Mouse (Mus musculus) hindbrain, embryonic 15.5 days (tissue): ENCODE measurements around the gene Rpl18a. TPM values are rescaled to one million over a fixed set of nuclear protein-coding genes. Genes with fewer than 3 reads are reported as not detected.
A peak's percentile ranks its signal among the peaks of the same experiment; 100 is the strongest.

Experiments
- ATAC-seq: fragments of 200-750 bp; cut with Nextera tagmentation; 2 replicates; pipeline ENCODE4 v1.8.0; 2017; ENCODE audit warnings: low read depth, moderate number of reproducible peaks, moderate TSS enrichment; ENCODE audit not compliant: low FRiP score
- H3K27ac ChIP-seq: fragments of 300-500 bp; sonication (generic); replicated peaks from 2 replicates; pipeline ENCODE4 v1.5.1; 2015; ENCODE audit warnings: mild to moderate bottlenecking, inconsistent platforms
- H3K27me3 ChIP-seq: fragments of 300-500 bp; sonication (generic); 2 replicates; pipeline ENCODE4 v1.6.1; 2015; ENCODE audit warnings: control low read depth, inconsistent platforms
- H3K36me3 ChIP-seq: fragments of 300-500 bp; sonication (generic); 2 replicates; pipeline ENCODE4 v1.6.1; 2015; ENCODE audit warnings: control low read depth, inconsistent platforms
- H3K4me1 ChIP-seq: fragments of 300-500 bp; sonication (generic); replicated peaks from 2 replicates; pipeline ENCODE4 v1.6.1; 2015; ENCODE audit warnings: control low read depth, inconsistent platforms
- H3K4me2 ChIP-seq: fragments of 300-500 bp; sonication (generic); 2 replicates; pipeline ENCODE4 v1.6.1; 2015; ENCODE audit warnings: moderate library complexity, mild to moderate bottlenecking, inconsistent platforms
- H3K4me3 ChIP-seq: fragments of 300-500 bp; sonication (generic); 2 replicates; pipeline ENCODE4 v1.5.1; 2015; ENCODE audit warnings: mild to moderate bottlenecking, inconsistent platforms
- H3K9ac ChIP-seq: fragments of 300-500 bp; sonication (generic); 2 replicates; pipeline ENCODE4 v1.6.1; 2015; ENCODE audit warnings: inconsistent platforms
- H3K9me3 ChIP-seq: fragments of 300-500 bp; sonication (generic); 2 replicates; pipeline ENCODE4 v1.6.1; 2016; ENCODE audit warnings: control low read depth, inconsistent platforms
- WGBS: fragments of 180-500 bp; shearing (Covaris S2); methylation state at CpG from one replicate; pipeline ENCODE4 v1.1.7; 2015; 5-methylcytosine and 5-hydroxymethylcytosine counted together
- polyA plus RNA-seq: library from polyadenylated mRNA; unstranded; fragments of >200 nt; fragmentation: Nextera tagmentation; extraction: Ambion mirVana; gene quantifications from 2 replicates; pipeline ENCODE4 v1.2.1, GENCODE M21; 2015

The Rpl18a gene
- polyA plus RNA-seq, 1 experiment from 2014 or later = 2,082 TPM

- no peak for ATAC-seq
- 5% methylated on average over 80 of the region's 80 CpGs for WGBS
- Histone ChIP-seq H3K4me3 (peak within 1 kb of the TSS; percentile 19), H3K4me2 (peak within 1 kb of the TSS; percentile 35), H3K4me1 (peaks cover 20% of the 10 kb centered on the region), H3K27me3 (peaks cover 46% of the 10 kb centered on the region), H3K27ac (no peak within 1 kb of the TSS), H3K9ac (no peak within 1 kb of the TSS), H3K9me3 (no peaks in the 10 kb centered on the region), H3K36me3 (peaks cover 27% of the 10 kb centered on the region)
These were observed 5.0 kb downstream of the Rpl18a start, which contains the start of gene Slc5a5 for GRCm38 (mm10) chr8:70892022-70892895. Gene Slc5a5 (minus strand): TSS chr8:70892757.

- Histone ChIP-seq H3K4me2 (no peak overlapping the region), H3K4me3 (no peak overlapping the region), H3K4me1 (peaks cover 17% of the 10 kb centered on the region), H3K9me3 (no peaks in the 10 kb centered on the region), H3K27ac (no peak overlapping the region), H3K36me3 (peaks cover 27% of the 10 kb centered on the region), H3K27me3 (peaks cover 48% of the 10 kb centered on the region), H3K9ac (no peak overlapping the region)
- no peak for ATAC-seq
- WGBS = 12% methylated on average over 21 of the region's 21 CpGs
These were observed 5.9 kb downstream of the Rpl18a start for GRCm38 (mm10) chr8:70891356-70891755.

- Histone ChIP-seq H3K27me3 (peaks cover 50% of the 10 kb centered on the region), H3K36me3 (peaks cover 25% of the 10 kb centered on the region), H3K27ac (no peak overlapping the region), H3K4me2 (no peak overlapping the region), H3K4me1 (peaks cover 10% of the 10 kb centered on the region), H3K9ac (no peak overlapping the region), H3K9me3 (no peaks in the 10 kb centered on the region), H3K4me3 (no peak overlapping the region)
- ATAC-seq = no peak
- 91% methylated on average over 5 of the region's 5 CpGs for WGBS
These were observed 6.6 kb downstream of the Rpl18a start for GRCm38 (mm10) chr8:70890656-70891055.

- peak overlapping the region; percentile 16; the same call in 1 of the 2 replicates for H3K4me3 ChIP-seq
- 1% methylated on average over 16 of the region's 18 CpGs for WGBS
- peak overlapping the region; percentile 19 for H3K4me2 ChIP-seq
- no peak overlapping the region for H3K27ac ChIP-seq
- peaks cover 26% of the 10 kb centered on the region for H3K27me3 ChIP-seq
- no peak for ATAC-seq
- H3K4me1 ChIP-seq = peaks cover 8% of the 10 kb centered on the region
- H3K36me3 ChIP-seq = no peaks in the 10 kb centered on the region
- H3K9ac ChIP-seq = no peak overlapping the region
- no peaks in the 10 kb centered on the region for H3K9me3 ChIP-seq
These were observed 9.5 kb downstream of the Rpl18a start for GRCm38 (mm10) chr8:70887669-70888068.

GRCm38 (mm10) chr8:70885612-70886011 lies 11.6 kb downstream of the Rpl18a start:
- H3K36me3 ChIP-seq = no peaks in the 10 kb centered on the region
- H3K27ac ChIP-seq = no peak overlapping the region
- no peak overlapping the region for H3K4me2 ChIP-seq
- ATAC-seq = no peak
- no peaks in the 10 kb centered on the region for H3K4me1 ChIP-seq
- H3K4me3 ChIP-seq = no peak overlapping the region
- H3K9ac ChIP-seq = no peak overlapping the region
- WGBS = 19% methylated on average over 12 of the region's 12 CpGs
- no peaks in the 10 kb centered on the region for H3K9me3 ChIP-seq
- peaks cover 5% of the 10 kb centered on the region for H3K27me3 ChIP-seq

DNA sequence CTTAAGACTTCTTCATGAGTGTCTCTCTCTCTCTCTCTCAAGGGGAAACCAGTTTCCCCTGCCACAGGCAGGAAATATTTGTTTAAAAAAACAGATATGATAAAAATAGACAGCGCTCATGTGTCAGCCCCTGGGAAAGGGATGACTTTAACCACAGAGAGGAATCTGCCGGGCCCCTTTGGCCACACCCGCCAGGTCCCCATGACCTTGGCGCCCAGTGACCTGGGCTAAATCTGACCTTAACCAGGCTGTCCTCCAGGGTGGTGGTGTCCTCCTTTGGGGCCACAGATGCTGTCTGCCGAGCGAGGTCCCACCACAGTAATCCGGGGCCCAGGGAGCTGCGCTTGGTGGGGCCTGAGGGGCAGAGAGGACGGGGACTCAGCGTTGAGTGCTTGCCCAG lies 12.5 kb downstream of the Rpl18a start:
- Histone ChIP-seq H3K4me1 (no peaks in the 10 kb centered on the region), H3K36me3 (no peaks in the 10 kb centered on the region), H3K9ac (no peak overlapping the region), H3K27ac (no peak overlapping the region), H3K4me3 (no peak overlapping the region), H3K9me3 (no peaks in the 10 kb centered on the region), H3K4me2 (no peak overlapping the region), H3K27me3 (0 out of 2 replicates have a peak, but pooled peaks cover 5% of the 10 kb centered on the region)
- WGBS = 89% methylated on average over 10 of the region's 10 CpGs
- no peak for ATAC-seq

- Histone ChIP-seq H3K27ac (no peak overlapping the region), H3K4me1 (no peaks in the 10 kb centered on the region), H3K9me3 (no peaks in the 10 kb centered on the region), H3K4me2 (no peak overlapping the region), H3K27me3 (0 out of 2 replicates have a peak, but pooled peaks cover 5% of the 10 kb centered on the region), H3K4me3 (no peak overlapping the region), H3K9ac (no peak overlapping the region), H3K36me3 (no peaks in the 10 kb centered on the region)
- no peak for ATAC-seq
- WGBS = 84% methylated on average over 4 of the region's 4 CpGs
These were observed 13.0 kb downstream of the Rpl18a start for GRCm38 (mm10) chr8:70884186-70884585.

- Histone ChIP-seq H3K27me3 (no peaks in the 10 kb centered on the region), H3K4me3 (no peak overlapping the region), H3K9me3 (no peaks in the 10 kb centered on the region), H3K4me1 (no peaks in the 10 kb centered on the region), H3K4me2 (no peak overlapping the region), H3K27ac (no peak overlapping the region), H3K9ac (no peak overlapping the region), H3K36me3 (no peaks in the 10 kb centered on the region)
- no peak for ATAC-seq
- 36% methylated on average over 11 of the region's 11 CpGs for WGBS
These were observed 16.7 kb downstream of the Rpl18a start for GRCm38 (mm10) chr8:70880546-70880945.

DNA sequence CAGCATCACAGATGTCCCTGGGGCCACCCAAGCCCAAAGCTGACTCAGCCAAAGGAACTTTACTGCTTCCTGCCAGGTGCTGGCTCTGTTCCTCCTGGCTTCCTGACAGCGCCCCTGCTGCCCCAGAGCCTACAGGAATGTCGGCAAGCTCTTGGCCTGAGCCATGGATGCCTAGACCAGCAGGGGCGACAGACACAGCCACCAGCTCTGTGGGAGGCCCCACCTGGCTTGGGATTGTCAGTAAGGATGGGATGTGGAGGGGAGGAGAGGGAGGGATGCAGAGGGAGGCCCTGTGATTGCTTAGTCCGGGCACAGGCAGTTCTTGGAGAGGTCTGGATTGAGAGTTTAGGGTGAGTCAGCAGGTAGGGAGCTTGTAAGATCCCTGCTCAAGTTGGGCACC lies 17.1 kb downstream of the Rpl18a start:
- no peak; the same call in 1 of the 2 replicates for ATAC-seq
- Histone ChIP-seq H3K27ac (no peak overlapping the region), H3K9ac (no peak overlapping the region), H3K36me3 (no peaks in the 10 kb centered on the region), H3K27me3 (no peaks in the 10 kb centered on the region), H3K4me1 (no peaks in the 10 kb centered on the region), H3K9me3 (no peaks in the 10 kb centered on the region), H3K4me2 (no peak overlapping the region), H3K4me3 (no peak overlapping the region)
- 6% methylated on average over 4 of the region's 4 CpGs for WGBS

DNA sequence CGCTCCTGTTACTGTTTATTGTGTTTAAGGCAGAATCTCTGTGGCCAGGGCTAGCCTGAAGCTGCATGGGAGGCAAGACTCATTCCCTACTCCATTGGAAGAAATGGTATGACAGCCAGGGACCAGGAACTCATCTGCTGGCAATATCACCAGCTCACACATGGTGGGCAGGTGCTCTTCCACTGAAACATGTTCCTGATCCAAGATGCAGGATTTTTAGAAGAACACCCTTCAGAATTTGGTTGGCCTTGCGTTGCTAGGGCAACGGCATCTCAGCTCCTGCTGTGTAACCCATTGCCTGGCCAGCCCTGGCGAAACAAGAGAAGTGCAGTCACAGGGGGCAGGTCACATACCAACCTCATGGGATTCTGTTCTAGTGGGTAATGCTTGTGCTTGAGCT lies 17.7 kb downstream of the Rpl18a start:
- Histone ChIP-seq H3K27ac (no peak overlapping the region), H3K9ac (no peak overlapping the region), H3K9me3 (no peaks in the 10 kb centered on the region), H3K36me3 (no peaks in the 10 kb centered on the region), H3K4me2 (no peak overlapping the region), H3K4me1 (0 out of 2 replicates have a peak, but pooled peaks cover under 1% of the 10 kb centered on the region), H3K4me3 (no peak overlapping the region), H3K27me3 (no peaks in the 10 kb centered on the region)
- WGBS = 45% methylated on average over 4 of the region's 4 CpGs
- ATAC-seq = no peak

DNA sequence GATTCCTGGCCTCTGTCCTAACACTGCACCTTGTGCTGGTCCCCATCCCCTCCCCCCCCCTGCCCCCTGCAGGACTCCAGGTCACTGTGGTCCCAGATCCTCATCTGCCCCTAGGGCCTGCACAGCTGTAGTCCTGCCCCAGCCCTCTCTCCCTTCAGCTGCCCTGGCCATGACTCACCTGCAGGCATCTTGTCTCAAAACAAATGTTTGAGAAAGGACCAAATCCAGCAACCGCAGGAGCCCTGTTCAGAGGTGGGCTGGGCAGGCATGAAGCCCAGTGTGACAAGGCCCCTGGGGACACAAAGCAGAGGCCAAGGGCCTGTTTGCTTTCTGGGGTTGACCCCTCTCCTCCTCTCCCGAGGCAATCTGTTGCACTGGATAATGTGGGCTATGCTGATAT lies 19.0 kb downstream of the Rpl18a start:
- no peak for ATAC-seq

DNA sequence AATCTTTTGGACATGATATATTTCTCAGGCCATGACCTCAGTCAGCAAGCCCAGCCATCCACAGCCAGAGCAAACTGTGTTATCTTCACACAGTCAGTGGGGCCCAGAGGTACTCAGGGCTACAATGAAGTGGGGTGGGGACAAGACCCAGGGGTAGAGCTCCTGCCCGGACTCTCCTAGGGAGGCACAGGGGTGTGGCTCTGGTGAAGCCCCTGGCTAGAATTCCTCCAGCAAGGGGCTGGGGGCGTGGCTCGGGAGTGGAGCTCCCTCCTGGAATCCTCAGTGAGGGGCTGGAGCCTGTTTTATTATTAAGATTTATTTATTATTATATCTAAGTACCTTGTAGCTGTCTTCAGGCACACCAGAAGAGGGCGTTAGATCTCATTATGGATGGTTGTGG lies 20.8 kb downstream of the Rpl18a start:
- Histone ChIP-seq H3K4me3 (no peak overlapping the region), H3K36me3 (no peaks in the 10 kb centered on the region), H3K9me3 (no peaks in the 10 kb centered on the region), H3K4me2 (no peak overlapping the region), H3K27ac (no peak overlapping the region), H3K27me3 (no peaks in the 10 kb centered on the region), H3K4me1 (peaks cover 21% of the 10 kb centered on the region), H3K9ac (no peak overlapping the region)
- no peak for ATAC-seq
- 64% methylated on average over 4 of the region's 4 CpGs for WGBS

More for the DNA sequence above, 19.0 kb downstream of the Rpl18a start:
- Histone ChIP-seq H3K27ac (no peak overlapping the region), H3K36me3 (no peaks in the 10 kb centered on the region), H3K4me2 (no peak overlapping the region), H3K9ac (no peak overlapping the region), H3K9me3 (no peaks in the 10 kb centered on the region), H3K27me3 (no peaks in the 10 kb centered on the region), H3K4me1 (0 out of 2 replicates have a peak, but pooled peaks cover 6% of the 10 kb centered on the region), H3K4me3 (no peak overlapping the region)
- WGBS = 42% methylated on average over 2 of the region's 2 CpGs
